Mouse (Mus musculus) layer of hippocampus, postnatal 36 days (tissue): Measurements from ENCODE around the gene Myoz1. TPM values are rescaled to one million over a fixed set of nuclear protein-coding genes. Genes with fewer than 3 reads are reported as not detected.

ENCODE experiments used
- DNase-seq, 2 experiments: peaks; one replicate each; pipeline ENCODE4 v3.0.0; 2022
- total RNA-seq, 2 experiments: library from RNA; stranded (reverse); gene quantifications; 2 replicates each; pipeline ENCODE4 v1.2.3; 2021

Myoz1 gene
- total RNA-seq, 2 experiments from 2014 or later = not detected

- DNase-seq = no peak
Observed at GRCm38 (mm10) chr14:20668154-20668810, 11.9 kb upstream of the Myoz1 start, which contains the start of gene Synpo2l. Gene Synpo2l, minus strand, starts transcription at chr14:20668354.

GRCm38 (mm10) chr14:20667469-20667868 is 11.1 kb upstream of the Myoz1 start:
- no peak for DNase-seq

GRCm38 (mm10) chr14:20664436-20664835 is 8.1 kb upstream of the Myoz1 start:
- DNase-seq = no peak

- no peak for DNase-seq
Observed at GRCm38 (mm10) chr14:20663601-20664000, 7.3 kb upstream of the Myoz1 start.

- DNase-seq = no peak
Observed at GRCm38 (mm10) chr14:20662740-20663139, 6.4 kb upstream of the Myoz1 start.

- peak in 1 of 2 experiments; percentile 23 for DNase-seq
Observed at GRCm38 (mm10) chr14:20661661-20662331, 5.5 kb upstream of the Myoz1 start.

GRCm38 (mm10) chr14:20660827-20661660 is 4.7 kb upstream of the Myoz1 start:
- DNase-seq = peak; percentile 91 to 92

GRCm38 (mm10) chr14:20659687-20660086 is 3.3 kb upstream of the Myoz1 start:
- no peak for DNase-seq

GRCm38 (mm10) chr14:20658902-20659301 is 2.6 kb upstream of the Myoz1 start:
- no peak for DNase-seq

GRCm38 (mm10) chr14:20658326-20658725 is 2.0 kb upstream of the Myoz1 start:
- peak in 1 of 2 experiments; percentile 34 for DNase-seq

- DNase-seq = no peak
Observed at GRCm38 (mm10) chr14:20655731-20656130, 609 bp downstream of the Myoz1 start.

- DNase-seq = no peak
Observed at GRCm38 (mm10) chr14:20654690-20655421, 1.5 kb downstream of the Myoz1 start.

- no peak for DNase-seq
Observed at GRCm38 (mm10) chr14:20651722-20652256, 4.6 kb downstream of the Myoz1 start.

- DNase-seq = no peak
Observed at GRCm38 (mm10) chr14:20651000-20651399, 5.3 kb downstream of the Myoz1 start.

- no peak for DNase-seq
Observed at GRCm38 (mm10) chr14:20646381-20646780, 10.0 kb downstream of the Myoz1 start.

- DNase-seq = no peak
Observed at GRCm38 (mm10) chr14:20645547-20645946, 10.8 kb downstream of the Myoz1 start.

GRCm38 (mm10) chr14:20641438-20641875 is 14.9 kb downstream of the Myoz1 start:
- DNase-seq = no peak

GRCm38 (mm10) chr14:20640644-20641437 is 15.5 kb downstream of the Myoz1 start, which contains the start of gene Usp54:
Gene Usp54, minus strand, starts transcription at chr14:20641063.
- peak; percentile 95 to 96 for DNase-seq

GRCm38 (mm10) chr14:20639918-20640619 is 16.3 kb downstream of the Myoz1 start:
- DNase-seq = no peak

- no peak for DNase-seq
Observed at GRCm38 (mm10) chr14:20638702-20639101, 17.6 kb downstream of the Myoz1 start.
